Mouse (Mus musculus) G1E (cell line): Measurements from ENCODE around the gene Rnf222.

Experiments used
- CTCF ChIP-seq: IDR thresholded peaks from 2 replicates; pipeline ENCODE4 v1.5.1; 2012; ENCODE audit warnings: low read depth, low read length, inconsistent platforms, mixed read lengths
- GATA1 ChIP-seq: IDR thresholded peaks from 2 replicates; pipeline ENCODE4 v1.6.1; 2012; ENCODE audit warnings: borderline replicate concordance, low read length, inconsistent platforms, mixed read lengths
- TAL1 ChIP-seq: conservative IDR thresholded peaks from 2 replicates; pipeline ENCODE4 v1.6.1; 2012; ENCODE audit warnings: low read depth, low read length, inconsistent platforms, mixed read lengths

DNA sequence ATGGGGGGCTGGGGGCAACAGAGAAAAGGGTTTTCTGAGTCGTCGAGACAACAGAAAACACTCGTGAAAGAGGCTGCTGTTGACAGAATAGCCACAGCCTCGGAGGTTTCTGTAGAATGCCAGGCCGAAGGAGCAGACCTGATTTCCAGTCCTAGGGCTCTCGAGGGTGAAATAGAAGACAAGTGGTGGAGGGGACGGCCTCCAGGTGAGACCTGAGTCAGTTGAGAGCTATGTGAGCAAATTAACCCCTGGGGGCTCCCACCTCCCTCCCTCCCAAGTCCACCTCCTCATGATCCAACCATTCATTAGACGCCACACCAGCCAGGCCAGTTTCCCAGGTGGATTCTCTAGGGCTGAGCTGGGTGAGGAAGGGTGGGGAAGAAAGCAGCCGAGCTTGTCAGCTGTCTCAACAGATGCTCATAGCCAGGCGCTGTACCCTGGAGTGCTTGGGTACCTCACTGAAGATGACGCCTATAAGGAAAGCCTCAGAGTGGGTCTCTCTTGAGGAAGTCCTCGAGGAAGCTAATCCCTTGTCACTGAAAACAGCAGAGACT lies 5.6 kb downstream of the Rnf222 start:
- TF ChIP-seq CTCF (no peak), TAL1 (no peak), GATA1 (no peak)
